Mouse (Mus musculus): ENCODE measurements around the gene Myh9.

- no peak for TF ChIP-seq EP300 (optimal IDR thresholded peaks at IDR 0.05)
- TF ChIP-seq CTCF (IDR thresholded peaks at IDR 0.05; ENCODE audit: low read depth), result no peak
Observed at GRCm38 (mm10) chr15:77827379-77827778, 14.6 kb downstream of the Myh9 start.

All from stomach, postnatal 0 days (tissue).